Mouse (Mus musculus) R1 (cell line): Measurements from ENCODE around the gene Ugt1a1.
"Not testable (repeated sequence)": the region's sequence is repeated elsewhere in the genome, so short reads cannot be mapped to it uniquely, and the experiment has no call there.

Source experiments
- DNase-seq: peaks from one replicate; pipeline ENCODE4 v3.0.0-alpha.2; 2018; ENCODE audit warnings: low read depth, low spot score

Ugt1a1 gene

DNA sequence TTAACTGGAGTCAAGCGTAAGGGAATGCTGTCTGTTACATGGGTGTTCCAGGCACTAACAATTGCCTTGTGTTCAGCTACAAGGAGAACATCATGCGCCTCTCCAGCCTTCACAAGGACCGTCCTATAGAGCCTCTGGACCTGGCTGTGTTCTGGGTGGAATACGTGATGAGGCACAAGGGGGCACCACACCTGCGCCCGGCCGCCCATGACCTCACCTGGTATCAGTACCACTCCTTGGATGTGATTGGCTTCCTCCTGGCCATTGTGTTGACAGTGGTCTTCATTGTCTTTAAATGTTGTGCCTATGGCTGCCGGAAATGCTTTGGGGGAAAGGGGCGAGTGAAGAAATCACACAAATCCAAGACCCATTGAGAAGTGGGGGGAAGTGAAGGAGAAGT is 6.3 kb downstream of the Ugt1a1 start:
- DNase-seq, result peak; percentile 13

DNA sequence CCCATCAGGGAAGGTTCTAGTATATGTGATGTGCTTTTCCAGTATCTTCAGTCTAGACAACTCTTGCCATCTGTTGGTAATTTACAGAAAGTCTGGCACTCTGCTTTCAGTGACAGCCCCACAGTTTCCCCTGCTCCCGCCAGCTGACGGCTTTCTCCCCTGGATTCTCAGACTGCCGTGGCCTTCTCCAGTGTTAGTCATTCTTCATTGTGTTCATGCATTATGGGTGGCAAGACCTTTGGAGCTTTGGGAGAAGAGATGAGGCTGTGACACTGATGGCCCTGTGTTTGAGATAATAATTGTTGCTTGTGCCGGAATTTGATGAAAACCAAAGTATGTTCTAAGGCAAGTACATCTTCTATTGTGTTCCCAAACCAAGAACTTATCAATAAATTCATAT is 6.8 kb downstream of the Ugt1a1 start:
- no peak for DNase-seq

DNA sequence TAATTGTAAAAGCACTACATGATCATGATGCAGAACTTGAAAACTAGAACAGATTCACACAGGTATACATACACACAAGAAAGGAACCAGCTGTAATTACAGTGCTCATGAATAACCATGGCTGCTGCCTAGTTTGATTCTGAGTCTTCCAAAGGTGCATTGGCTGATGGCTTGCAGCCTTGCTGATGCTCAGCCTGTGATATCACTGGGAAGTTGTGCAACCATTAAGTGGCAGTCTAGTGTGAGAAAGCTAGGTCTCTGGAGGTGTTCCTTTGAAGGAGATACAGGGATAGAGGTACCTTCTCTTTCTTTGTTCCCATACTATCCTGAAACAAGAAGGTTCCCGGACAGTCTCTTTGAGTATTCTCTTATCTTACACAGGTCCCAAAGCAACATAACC is 7.3 kb downstream of the Ugt1a1 start:
- DNase-seq, result no peak

DNA sequence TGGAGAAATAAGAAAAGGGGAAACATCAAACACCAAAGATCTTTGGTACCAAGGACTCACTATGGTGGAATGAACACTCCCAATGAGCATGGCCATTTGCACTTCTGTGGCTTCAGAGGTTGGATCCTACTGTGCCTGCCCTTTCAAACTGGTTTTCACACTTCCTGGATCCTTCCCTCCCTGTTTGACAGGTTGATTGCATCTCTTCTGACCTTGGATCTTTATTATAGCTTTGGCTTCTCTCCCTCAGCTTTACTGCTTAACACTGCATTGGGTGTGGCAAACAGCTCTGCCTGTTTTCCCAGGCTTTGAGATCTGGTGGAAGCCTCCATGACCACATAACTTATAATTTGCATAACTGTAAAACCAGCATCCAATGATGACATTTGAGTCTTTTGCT is 8.6 kb downstream of the Ugt1a1 start:
- DNase-seq, result peak; percentile 56

DNA sequence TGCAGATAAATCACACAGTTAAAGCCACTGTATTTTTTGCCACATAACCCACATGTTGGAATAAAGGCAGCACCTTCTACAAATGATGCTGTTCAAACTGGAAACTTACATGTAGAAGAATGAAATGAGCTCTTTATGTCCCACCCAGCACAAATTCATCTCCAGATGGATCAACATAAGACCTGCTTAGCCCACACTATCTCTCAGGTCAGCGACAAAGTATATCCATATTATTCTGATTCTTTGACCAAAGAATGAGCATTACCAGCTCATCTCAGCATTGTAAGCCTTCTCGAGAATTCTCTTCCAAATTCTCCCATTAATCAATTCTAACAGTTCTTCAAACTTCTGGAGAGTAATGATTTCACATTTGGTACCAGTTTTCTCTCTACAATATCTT is 10.5 kb downstream of the Ugt1a1 start:
- DNase-seq, result no peak

DNA sequence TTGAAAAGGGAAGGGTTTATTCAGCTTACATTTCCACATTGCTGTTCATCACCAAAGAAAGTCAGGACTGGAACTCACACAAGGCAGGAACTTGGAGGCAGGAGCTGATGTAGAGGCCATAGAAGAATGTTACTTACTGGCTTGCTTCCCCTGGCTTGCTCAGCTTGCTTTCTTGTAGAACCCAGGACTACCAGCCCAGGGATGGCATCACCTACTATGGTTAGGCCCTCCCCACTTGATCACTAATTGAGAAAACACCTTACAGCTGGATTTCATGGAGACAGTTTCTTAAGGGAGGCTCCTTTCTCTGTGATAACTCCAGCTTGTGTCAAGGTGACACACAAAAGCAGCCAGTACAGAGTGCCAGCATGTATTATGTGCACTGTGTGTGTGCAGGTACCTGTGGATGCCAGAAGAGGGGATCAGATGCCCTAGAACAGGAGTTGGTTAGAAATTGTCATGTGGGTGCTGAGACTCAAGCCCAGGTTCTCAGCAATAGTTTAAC is 11.3 kb downstream of the Ugt1a1 start:
- DNase-seq, result not testable (repeated sequence)

DNA sequence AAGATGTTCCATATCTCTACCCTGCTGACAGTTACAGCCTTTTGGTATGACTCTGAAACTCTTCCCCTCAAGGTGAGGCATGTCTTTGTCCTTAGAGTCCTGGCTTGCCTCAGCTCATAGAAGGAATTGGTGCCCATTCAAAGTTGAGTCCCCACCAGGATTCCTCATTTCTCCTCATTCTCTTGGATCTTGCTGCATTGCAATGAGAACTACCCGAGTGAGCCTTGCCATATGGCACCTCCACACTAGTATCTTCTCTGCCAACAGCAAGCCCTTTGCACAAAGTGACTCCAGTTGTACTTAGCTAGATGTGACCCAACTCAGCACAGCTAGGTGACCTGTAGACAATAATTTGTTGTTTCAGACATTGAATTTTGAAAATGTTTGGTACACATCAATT is 11.8 kb downstream of the Ugt1a1 start:
- DNase-seq, result no peak

DNA sequence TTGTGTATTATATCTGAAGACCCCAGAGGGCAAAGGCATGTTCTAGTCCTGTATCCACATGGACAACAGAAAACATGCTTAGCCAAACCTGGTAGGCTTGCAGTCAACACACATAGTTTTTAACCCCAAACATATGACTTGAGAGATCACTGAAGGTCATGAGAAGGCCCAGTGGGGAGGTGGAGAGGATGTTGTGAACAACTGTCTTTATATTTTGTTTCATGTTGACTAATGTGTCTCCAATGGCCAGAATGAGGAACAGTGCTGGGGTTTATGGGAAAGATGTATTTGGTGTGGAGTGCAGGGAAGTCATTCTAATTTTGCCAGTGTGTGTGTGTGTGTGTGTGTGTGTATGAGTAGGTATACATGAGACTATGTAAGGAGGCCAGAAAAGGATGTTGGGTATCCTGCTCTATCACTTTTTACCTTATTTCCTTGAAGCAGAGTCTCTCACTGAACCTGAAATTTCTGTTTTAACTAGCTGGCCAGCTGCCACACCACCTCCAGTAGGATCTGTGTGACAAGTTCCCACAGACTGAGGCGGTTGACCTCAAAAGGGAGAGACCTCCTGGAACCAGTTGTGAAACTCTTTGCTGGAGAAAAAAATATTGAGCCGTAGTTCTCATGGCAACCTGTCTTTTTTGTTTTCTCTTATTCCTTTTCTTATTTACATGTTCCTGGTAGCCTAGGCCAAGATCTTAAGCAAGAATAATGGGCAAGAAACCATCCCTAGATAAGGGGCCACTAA is 12.4 kb downstream of the Ugt1a1 start:
- no peak for DNase-seq

DNA sequence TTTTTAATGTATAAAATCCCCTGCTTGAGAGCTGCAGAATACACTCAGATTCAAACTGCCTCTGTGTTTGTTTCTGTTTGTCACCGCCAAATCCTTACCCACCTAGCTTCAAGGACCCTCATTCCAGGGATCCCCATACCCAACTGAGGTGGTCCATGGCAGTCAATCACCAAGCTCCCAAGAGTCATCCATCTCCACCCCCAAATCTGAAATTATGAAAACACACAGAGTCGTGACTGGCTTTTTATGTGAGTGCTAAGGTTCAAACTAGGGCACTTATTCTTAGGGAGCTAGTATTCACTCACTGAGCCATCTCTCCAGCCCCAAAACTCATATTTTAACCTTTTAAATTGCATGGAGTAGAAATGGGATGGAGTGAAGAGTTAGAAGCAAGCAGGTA is 13.5 kb downstream of the Ugt1a1 start:
- DNase-seq, result not testable (repeated sequence)

DNA sequence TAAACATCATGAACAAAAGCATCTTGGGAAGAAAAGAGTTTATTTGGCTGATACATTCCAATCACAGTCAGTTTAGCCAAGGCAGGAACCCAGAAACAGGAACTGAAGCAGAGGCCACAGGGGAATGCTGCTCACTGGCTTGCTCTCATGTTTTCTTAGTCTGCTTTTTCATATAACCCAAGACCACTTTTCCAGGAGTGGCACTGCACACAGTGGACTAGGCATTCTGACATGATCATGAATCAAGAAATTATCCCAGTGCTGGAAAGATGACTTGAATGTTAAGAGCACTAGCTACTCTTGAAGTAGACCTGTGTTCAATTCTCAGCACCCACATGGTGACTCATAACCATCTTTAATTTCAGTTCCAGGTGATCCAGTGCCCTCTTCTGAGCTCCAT is 14.0 kb downstream of the Ugt1a1 start:
- DNase-seq, result no peak

DNA sequence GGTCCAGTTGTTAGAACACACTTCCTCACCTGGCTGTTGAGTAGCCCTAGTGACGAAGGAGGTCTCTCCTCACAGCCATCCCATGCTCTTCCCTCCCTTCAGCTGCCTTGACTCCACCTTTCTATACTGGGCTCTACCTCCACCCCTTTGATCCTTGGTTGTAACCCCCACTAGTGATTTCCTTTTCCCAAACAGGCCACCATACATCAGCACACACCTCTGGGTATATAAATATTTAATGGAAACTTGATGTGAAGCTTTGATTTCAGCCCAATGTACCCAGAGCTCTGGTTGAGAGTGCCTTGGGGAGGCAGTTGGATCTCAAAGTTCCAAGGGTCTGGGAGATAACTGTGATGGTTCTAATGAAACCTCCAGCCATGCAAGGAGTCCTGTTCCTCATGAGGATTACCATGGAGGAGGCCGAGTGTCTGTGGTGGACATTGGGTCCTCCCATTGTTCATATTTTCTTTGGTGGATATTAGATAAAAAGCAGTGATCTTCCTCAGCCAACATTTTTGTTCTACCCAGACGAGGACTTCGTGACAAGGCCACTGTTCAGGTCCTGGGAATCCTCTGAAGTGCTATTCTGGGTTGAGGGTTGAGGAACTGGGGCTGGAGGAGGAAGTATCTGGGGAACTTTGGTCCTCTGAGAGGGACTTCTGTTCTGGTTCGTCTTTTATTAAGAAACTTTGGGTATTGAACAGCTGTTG is 15.1 kb downstream of the Ugt1a1 start, which contains the start of gene Mroh2a:
TSS of gene Mroh2a (plus strand) at position 317 of the 710 bp plus-strand sequence.
- DNase-seq, result no peak

DNA sequence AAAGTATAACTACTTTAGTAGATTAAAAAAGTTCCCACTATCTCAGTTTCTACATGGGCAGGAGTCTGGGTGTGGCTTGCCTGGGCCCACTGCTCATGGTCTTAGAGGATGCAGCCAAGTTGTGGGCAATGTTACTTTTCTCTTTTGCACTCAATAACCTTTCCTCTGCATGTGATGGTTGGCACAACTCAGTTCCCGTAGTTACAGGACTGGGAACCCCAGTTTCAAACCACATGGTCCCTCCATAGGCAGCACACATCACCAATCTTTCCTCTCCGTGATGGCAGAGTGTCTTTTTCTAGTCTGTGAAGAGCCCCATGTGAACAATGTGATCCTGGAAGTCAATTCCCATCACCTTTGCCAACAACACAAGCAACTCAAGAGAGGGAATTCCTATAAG is 15.7 kb downstream of the Ugt1a1 start:
- no peak for DNase-seq

DNA sequence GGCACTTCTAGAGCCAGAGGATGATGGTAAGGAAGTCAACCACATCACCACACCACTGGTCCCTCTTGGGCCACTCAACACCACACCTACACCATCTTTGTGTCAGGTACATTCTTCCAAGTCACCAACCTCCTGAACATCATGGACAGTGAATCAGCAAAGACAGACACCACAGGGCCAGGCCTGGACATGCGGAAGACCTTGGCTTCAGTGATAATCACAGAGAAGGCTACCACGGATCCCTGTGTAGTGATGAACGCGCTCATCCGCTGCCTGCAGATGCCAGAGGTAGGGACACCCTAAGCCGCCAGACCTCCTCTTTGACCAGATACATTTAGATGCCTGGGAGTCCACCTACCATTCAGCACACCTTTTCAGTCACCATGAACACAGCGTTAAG is 16.4 kb downstream of the Ugt1a1 start:
- DNase-seq, result no peak

DNA sequence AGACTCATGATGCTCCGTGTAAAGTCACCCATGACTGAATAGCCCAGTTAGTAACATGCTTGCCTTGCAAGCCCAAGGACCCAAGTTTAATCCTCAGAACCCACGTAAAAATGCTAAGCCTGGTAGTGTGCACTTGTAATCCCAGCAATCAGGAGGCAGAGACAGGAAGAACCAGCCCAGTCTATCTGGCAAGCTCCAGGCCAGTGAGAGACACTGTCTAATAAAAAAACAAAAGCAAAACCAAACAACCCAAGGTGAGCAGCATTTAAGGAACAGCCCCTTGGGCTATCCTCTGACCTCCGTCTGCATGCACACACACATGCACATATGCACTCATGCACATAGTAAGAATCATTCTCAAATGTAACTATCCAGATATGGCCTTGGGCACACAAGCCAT is 17.8 kb downstream of the Ugt1a1 start:
- DNase-seq, result no peak

DNA sequence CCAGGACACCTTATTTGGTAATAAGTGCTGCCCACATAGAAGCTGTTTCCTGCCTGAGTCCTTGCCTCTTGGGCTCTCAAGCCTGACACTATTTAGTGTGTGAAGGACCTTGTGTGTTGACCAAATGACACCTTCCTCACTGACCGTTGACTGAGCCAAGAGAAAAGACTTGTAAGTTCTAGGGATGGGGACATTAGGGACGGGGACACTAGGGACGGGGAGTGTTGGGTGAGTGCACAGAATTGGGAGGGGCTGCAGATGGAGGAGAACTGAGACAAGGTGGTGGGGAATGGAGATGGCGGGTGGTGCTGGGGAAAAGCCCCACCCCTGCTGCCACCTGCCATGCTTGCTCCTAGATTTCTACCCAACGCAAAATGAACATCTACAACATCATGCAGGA is 18.2 kb downstream of the Ugt1a1 start:
- DNase-seq, result no peak

DNA sequence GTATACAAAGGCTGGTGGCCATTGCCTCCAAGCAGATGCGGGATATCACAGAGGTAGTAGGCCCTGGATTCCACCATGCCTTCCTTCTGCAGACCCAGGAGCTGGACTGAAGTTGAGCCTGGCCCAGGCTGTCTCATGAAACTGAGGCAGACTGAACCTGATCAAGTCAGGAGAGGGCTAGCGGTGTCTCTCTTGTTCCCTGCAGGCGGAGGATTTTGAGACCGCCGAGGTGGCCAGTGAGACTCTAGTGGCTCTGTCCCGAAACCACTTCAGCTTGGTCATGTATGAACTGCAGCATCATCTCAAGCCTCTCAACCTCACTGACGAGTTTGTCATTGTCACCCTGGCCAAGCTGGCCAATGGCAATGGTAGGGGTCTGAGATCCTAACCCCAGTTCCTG is 18.7 kb downstream of the Ugt1a1 start:
- DNase-seq, result no peak

DNA sequence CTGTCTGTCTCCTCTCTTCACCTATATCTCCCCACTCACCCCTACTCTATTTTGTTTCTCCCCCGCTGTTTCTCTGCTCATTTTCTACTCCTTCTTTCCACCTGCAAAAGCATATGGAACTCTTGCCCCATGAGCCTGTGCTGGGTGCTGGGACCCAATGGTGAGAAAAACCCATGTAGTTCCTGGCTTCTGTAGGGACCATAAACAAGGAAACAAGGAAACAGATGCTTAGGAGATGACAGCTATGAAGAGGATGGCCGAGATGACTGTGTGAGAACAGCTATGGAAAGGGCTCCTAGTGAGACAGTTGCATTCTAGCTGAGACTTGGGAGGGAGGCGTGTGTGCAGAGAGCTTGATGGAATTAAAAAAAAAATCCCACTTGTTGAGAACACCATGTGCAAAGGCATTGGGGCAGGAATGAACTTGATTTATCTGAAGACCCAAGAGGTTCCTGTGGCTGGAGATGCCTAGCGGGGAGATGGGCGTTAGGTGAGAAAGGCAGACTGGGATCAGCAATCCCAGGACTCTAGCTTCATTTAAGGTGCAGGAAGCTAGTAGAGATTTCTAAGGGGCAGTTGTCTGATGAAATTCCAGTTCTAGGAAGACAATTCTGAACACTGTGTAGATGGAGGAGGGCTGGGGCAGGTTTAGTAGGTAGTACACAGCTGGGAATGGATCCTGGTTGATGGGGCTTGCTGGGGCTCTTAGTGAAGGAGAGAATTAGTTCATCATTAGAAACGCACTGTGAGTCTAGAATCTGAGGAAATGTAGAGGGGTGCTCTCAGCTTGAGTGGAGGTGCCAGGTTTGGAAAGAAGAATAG is 19.4 kb downstream of the Ugt1a1 start:
- no peak for DNase-seq

DNA sequence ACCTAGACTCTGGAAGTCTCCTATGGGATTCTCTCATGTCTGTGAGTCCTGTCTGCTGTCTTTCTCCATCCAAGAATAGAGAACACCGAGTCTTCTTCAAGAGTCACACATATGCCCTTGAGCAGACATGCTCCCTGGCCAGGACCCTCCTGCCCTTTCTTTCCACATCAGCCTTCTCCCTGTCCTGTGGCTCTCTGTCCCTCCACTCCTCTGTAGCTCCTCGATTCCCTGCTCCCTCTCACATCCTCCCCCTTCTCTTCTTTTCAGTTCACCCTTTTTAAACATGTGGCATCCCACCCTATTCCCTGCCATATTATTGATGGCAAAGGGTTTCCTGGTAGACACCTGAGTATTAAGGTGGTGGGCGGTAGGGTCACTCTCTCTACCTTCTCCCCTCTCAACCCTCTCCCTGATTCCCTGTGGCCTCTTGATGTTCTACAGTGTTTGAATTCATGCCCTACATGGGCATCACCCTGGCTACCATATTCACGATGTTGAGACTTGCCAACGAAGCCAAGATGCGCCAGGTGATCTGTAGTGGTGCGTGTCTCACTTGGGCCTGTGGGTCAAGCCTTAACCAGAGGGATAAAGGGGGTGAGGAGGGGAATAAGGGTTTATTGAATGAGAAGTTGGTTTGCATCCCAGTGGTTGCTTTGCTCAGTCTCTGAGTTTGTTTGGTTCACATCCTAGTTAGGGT is 20.2 kb downstream of the Ugt1a1 start:
- DNase-seq, result no peak

DNA sequence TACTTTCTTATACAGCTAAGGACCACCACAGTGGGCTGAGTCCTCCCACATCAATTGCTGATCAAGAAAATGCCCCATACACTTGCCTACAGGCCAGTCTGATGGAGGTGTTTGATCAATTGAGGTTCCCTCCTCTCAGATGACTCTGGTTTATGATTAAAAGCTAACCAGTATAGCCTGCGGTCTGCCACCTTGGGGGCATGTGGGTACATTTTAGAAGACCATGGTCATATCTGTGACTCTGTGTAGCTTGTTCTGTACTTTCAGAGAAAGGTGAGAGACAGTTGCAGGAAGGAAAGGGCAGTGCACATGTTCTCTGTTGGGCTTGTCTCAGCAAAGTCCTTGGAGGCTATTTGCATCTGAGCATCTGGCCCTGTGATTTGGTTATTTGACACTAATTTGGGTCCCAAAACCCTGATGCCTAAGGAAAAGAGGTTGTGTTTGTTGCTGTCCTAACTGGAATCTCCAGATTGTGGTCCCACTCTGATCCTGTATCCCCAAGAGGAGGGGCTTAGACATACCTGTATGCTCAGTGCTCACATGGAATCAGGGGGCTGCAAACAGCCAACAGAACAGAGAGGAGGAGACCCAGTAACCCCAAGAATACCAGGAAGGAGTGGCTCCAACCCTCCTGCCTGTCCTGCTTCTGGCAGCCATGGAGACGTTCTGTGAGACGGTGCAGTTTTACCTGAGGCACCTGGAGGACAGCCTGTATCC is 21.1 kb downstream of the Ugt1a1 start:
- DNase-seq, result no peak

DNA sequence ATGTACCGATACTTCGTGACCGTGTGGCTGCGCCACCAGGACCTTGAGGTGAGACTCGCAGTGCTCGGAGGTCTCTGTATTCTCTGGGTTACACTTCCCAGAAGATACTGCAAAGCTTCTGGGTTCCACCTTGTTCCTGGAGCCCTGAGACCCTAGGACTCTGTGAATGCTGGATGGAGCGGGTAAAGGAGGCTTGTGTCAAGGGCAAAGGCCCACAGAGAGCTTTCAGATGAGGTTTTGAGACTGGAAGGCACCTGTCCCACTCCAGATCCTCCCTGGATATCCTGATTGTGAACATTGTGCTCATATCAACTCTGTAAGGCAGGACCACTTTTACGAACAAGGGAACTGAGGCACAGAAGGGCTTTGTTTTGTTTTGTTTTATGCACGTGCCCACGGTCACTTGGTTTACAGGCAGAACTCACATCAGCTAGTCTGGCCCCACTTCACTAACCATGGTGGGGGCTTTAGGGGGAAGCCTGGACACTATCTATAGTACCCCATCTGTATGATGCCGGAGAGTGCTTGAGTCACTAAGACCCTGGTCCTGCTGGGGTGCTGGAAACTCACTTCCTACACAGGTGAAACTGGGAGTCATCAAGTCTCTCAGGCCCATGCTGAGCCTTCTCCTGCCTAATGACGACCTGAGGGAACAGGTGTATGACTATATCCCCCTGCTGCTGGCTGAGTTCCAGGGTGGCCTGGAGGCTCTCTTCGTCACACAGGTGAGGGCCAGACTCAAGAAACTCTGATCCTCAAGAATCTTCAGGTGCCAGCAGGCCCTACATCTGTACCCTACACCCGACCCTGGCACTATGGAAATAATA is 21.9 kb downstream of the Ugt1a1 start:
- no peak for DNase-seq
